26 mouse cellular contexts compared by ENCODE assay signal in the genomic region with DNA sequence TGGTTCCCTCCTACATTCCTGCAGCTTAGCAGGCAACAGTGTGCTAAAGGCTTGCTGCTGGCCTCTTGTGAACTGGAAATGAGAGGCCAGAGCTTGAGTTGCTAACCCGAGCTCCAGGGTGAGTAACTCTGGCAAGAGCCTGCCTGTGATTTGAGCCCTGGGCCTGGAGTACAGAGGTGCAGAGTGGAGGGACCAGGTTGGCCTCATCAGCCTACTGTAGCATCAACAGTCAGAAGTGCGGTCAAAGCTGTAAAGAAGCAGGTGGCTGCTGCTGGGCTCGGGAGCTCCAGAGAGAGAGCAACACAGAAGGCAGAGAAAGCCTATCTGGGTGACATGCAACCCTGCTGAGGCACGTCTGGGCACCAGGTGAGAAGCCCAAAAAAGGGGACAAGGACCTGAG. TPM values are rescaled to one million over a fixed set of nuclear protein-coding genes. Genes with fewer than 3 reads are reported as not detected.
DNase-seq lines count a peak whose midpoint lies in the region; ATAC-seq and TF ChIP-seq lines count a peak whose summit lies in the region.
"Had no signal": no experiment of that assay in that cellular context is flagged by ENCODE, and none has a peak within 500 bp of the region (broad histone marks: within the 10 kb centered on the region; RNA-seq: fewer than 3 reads in every experiment).

No protein-coding gene starts in this region.

- peak overlapping the region; percentile 56 for H3K27ac ChIP-seq in gastrocnemius, adult 2 months
- H3K27ac ChIP-seq in kidney, embryonic 15.5 days, result 0 out of 2 replicates have a peak overlapping the region, but pooled peaks have one; percentile 6
- H3K27ac ChIP-seq: limb, embryonic 15.5 days; stomach, postnatal 0 days had no signal

- no peak for TF ChIP-seq CTCF in gastrocnemius, adult 2 months (IDR thresholded peaks at IDR 0.05)

- no peak overlapping the region for H3K4me2 ChIP-seq in kidney, embryonic 15.5 days
- H3K4me2 ChIP-seq: heart, embryonic 12.5 days; limb, embryonic 15.5 days had no signal

- no peaks in the 10 kb centered on the region for H3K9me3 ChIP-seq in kidney, embryonic 15.5 days (replicated peaks)
- H3K9me3 ChIP-seq: heart, embryonic 12.5 days; limb, embryonic 15.5 days had no signal

- H3K27me3 ChIP-seq in kidney, embryonic 15.5 days, result no peaks in the 10 kb centered on the region
- H3K27me3 ChIP-seq: heart, embryonic 12.5 days; limb, embryonic 15.5 days had no signal

- intact Hi-C loops in gastrocnemius, adult 2 months (cut with DNase I), result loop anchor here (5.0 kb wide), 1 partner anchor 38 kb away; the partner anchor contains the start of genes Dnajb1 and Tecr

- H3K9ac ChIP-seq in kidney, embryonic 15.5 days, result no peak overlapping the region
- H3K9ac ChIP-seq: forebrain, postnatal 0 days; heart, embryonic 12.5 days; limb, embryonic 15.5 days; liver, postnatal 0 days had no signal

- H3K4me1 ChIP-seq in kidney, embryonic 15.5 days, result peaks cover 40% of the 10 kb centered on the region

- DNase-seq in gastrocnemius, adult 2 months, result peak; percentile 28
- DNase-seq in gastrocnemius, postnatal 10 days, result no peak
- DNase-seq in kidney, adult 18-20 months, result no peak
- DNase-seq in spleen, postnatal 10 days (ENCODE audit: low spot score in 2 of 2), result peak; percentile 4 to 14
- DNase-seq in spleen, postnatal 14 days (ENCODE audit: low spot score in 2 of 2), result no peak
- DNase-seq in cerebellum, postnatal 10 days, result peak; percentile 2 to 6
- no peak for DNase-seq in urinary bladder, adult 18-20 months (ENCODE audit: low spot score in 2 of 2)
- DNase-seq: forebrain, postnatal 0 days; heart, postnatal 36 days; kidney, adult 2 months; liver, postnatal 0 days; lung, postnatal 14 days; midbrain, embryonic 14.5 days; thymus, postnatal 25 days had no signal

- H3K4me3 ChIP-seq in gastrocnemius, adult 2 months, result no peak overlapping the region
- no peak overlapping the region for H3K4me3 ChIP-seq in kidney, embryonic 15.5 days (replicated peaks)
- H3K4me3 ChIP-seq: heart, embryonic 12.5 days; limb, embryonic 15.5 days; myocyte had no signal

- peaks cover 50% of the 10 kb centered on the region for H3K36me3 ChIP-seq in kidney, embryonic 15.5 days

- no peak for ATAC-seq in kidney, embryonic 15.5 days (replicated peaks; ENCODE audit: low FRiP score)
- ATAC-seq: forebrain, postnatal 0 days; hindbrain, embryonic 16.5 days; liver, postnatal 0 days had no signal

- WGBS in kidney, embryonic 15.5 days, result 71% methylated on average over 4 of the region's 4 CpGs

RNA-seq across cellular contexts. Expression of gene Ndufb7, which starts 2.7 kb away (rescaled TPM):
- 100 to 1,000 TPM; 282 to 397 TPM for total RNA-seq in gastrocnemius, adult 2 months (2021)
- total RNA-seq in gastrocnemius, postnatal 10 days (2021), result 100 to 1,000 TPM; 408 to 467 TPM
- polyA plus RNA-seq in kidney, embryonic 15.5 days (2015; fragmentation: Nextera tagmentation; extraction: Ambion mirVana), result 344 and 353 TPM in 2 replicates

RNA-seq across cellular contexts. Expression of gene Olfr370, which starts 33.6 kb away (rescaled TPM):
- not detected for total RNA-seq in gastrocnemius, adult 2 months (2021)
- not detected for total RNA-seq in gastrocnemius, postnatal 10 days (2021)
- polyA plus RNA-seq in kidney, embryonic 15.5 days (2015; fragmentation: Nextera tagmentation; extraction: Ambion mirVana), result not detected in 2 replicates
- total RNA-seq: forebrain, postnatal 0 days; heart, postnatal 36 days; left cerebral cortex, adult 18-20 months; left cerebral cortex, postnatal 36 days; megakaryocyte, adult 5-6 weeks had no signal
- polyA plus RNA-seq: C2C12; forebrain, postnatal 0 days; gonadal fat pad, adult 2 months; heart, embryonic 12.5 days; kidney, adult 2 months; limb, embryonic 15.5 days; liver, postnatal 0 days; midbrain, embryonic 14.5 days; myocyte; neural tube, embryonic 14.5 days; stomach, postnatal 0 days had no signal

RNA-seq across cellular contexts. Expression of gene Tecr, which starts 38.6 kb away (rescaled TPM):
- 100 to 1,000 TPM; 416 to 566 TPM for total RNA-seq in gastrocnemius, adult 2 months (2021)
- total RNA-seq in gastrocnemius, postnatal 10 days (2021), result 100 to 1,000 TPM; 422 to 448 TPM
- 577 and 605 TPM in 2 replicates for polyA plus RNA-seq in kidney, embryonic 15.5 days (2015; fragmentation: Nextera tagmentation; extraction: Ambion mirVana)

RNA-seq across cellular contexts. Expression of gene Dnajb1, which starts 38.8 kb away (rescaled TPM):
- 10 to 100 TPM in 1 of 2 experiments, 1 to 10 TPM in 1; 3.6 to 11.8 TPM for total RNA-seq in gastrocnemius, adult 2 months (2021)
- 10 to 100 TPM; 10.3 to 11.7 TPM for total RNA-seq in gastrocnemius, postnatal 10 days (2021)
- 59.1 and 60.4 TPM in 2 replicates for polyA plus RNA-seq in kidney, embryonic 15.5 days (2015; fragmentation: Nextera tagmentation; extraction: Ambion mirVana)

Comparison
In these comparisons a context has a peak if more than half of its experiments do, and no peak if none do; other contexts are left out.
1. DNase-seq: peak in gastrocnemius, adult 2 months (single experiment), spleen, postnatal 10 days (2 of 2) and cerebellum, postnatal 10 days (2 of 2); none in gastrocnemius, postnatal 10 days (single experiment), kidney, adult 18-20 months (single experiment), spleen, postnatal 14 days (0 of 2) and urinary bladder, adult 18-20 months (0 of 2).